Mouse (Mus musculus): Measurements from ENCODE around the gene Ccr8. TPM values are rescaled to one million over a fixed set of nuclear protein-coding genes. Genes with fewer than 3 reads are reported as not detected.

The Ccr8 gene
- 3.7 TPM for total RNA-seq (2023)

GRCm38 (mm10) chr9:120091696-120092238, at the start of gene Ccr8:
Ccr8 (plus strand) TSS chr9:120092114.

GRCm38 (mm10) chr9:120069779-120070178, 22.1 kb upstream of the Ccr8 start, which contains the start of gene Cx3cr1:
Cx3cr1 (minus strand) TSS chr9:120069879.

GRCm38 (mm10) chr9:120110211-120111018, 18.5 kb downstream of the Ccr8 start, which contains the start of gene Slc25a38:
Slc25a38 (plus strand) TSS chr9:120110374.

GRCm38 (mm10) chr9:120127538-120128251, 35.8 kb downstream of the Ccr8 start, which contains the start of gene Rpsa:
Rpsa (plus strand) TSS chr9:120127689.

Other genes starting within 250 kb of the Ccr8 start
- 69.2 TPM for gene Wdr48, start 197.2 kb upstream of the Ccr8 start, total RNA-seq (2023)
- gene Gorasp1, start 154.5 kb upstream of the Ccr8 start, total RNA-seq (2023) = 2.5 TPM
- not detected for gene Ttc21a, start 154.5 kb upstream of the Ccr8 start, total RNA-seq (2023)
- gene Csrnp1, start 107.5 kb upstream of the Ccr8 start, total RNA-seq (2023) = 201 TPM
- gene Xirp1, start 68.5 kb upstream of the Ccr8 start, total RNA-seq (2023) = not detected
- 0.74 TPM for gene Cx3cr1, start 22.2 kb upstream of the Ccr8 start, total RNA-seq (2023)
- 29.6 TPM for gene Slc25a38, start 18.3 kb downstream of the Ccr8 start, total RNA-seq (2023)
- 2,922 TPM for gene Rpsa, start 35.6 kb downstream of the Ccr8 start, total RNA-seq (2023)
- not detected for gene Mobp, start 57.6 kb downstream of the Ccr8 start, total RNA-seq (2023)
- not detected for gene Myrip, start 209.4 kb downstream of the Ccr8 start, total RNA-seq (2023)

Measured in CD4-positive naive resting alpha-beta T cell, adult 57 days (primary cell).